Comparison of ENCODE assay signal across 24 mouse cellular contexts in the genomic region with DNA sequence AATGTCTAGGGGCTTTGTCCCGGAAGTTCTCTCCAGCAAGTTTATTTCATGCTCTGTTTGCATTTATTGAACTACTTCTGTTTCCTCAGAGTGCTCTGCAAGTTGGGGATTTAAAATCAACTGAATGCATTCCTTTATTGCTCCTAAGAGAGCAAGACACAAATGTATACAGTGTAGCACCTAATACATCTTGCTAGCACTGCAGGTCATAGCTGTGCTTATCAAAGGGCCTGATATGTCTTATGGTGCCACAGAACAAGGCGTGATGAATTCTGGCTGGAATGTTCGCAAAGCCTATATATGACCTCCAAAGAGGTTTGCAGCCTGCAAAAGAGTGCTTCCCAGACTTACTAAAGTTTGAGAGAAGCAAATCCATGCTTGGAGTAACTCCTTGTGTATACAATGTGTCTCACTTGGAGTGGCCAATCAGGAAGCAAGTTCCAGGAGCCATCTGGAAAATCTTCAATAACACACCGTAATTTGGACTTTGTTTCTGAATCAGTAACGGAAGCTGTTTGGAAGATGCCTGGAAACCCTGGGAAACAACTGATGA.
DNase-seq lines count a peak whose midpoint lies in the region; ATAC-seq and TF ChIP-seq lines count a peak whose summit lies in the region.
"Had no signal": no experiment of that assay in that cellular context is flagged by ENCODE, and none has a peak within 500 bp of the region (broad histone marks: within the 10 kb centered on the region; RNA-seq: fewer than 3 reads in every experiment).

No protein-coding gene starts in this region.

- H3K27me3 ChIP-seq in heart, embryonic 13.5 days (replicated peaks), result no peaks in the 10 kb centered on the region
- H3K27me3 ChIP-seq in heart, adult 2 months (ENCODE audit: control insufficient read depth, insufficient read depth, low read length), result no peaks in the 10 kb centered on the region
- H3K27me3 ChIP-seq in lung, embryonic 16.5 days (ENCODE audit: control insufficient read depth, insufficient read depth, low read depth, low read length), result no peaks in the 10 kb centered on the region
- H3K27me3 ChIP-seq in limb, embryonic 12.5 days, result no peaks in the 10 kb centered on the region
- H3K27me3 ChIP-seq: embryonic facial prominence, embryonic 12.5 days; embryonic facial prominence, embryonic 15.5 days; hindbrain, embryonic 12.5 days; hindbrain, embryonic 15.5 days; Patski had no signal

- 63% methylated on average over 5 of the region's 5 CpGs for WGBS in heart, embryonic 13.5 days
- 67% methylated on average over 5 of the region's 5 CpGs for WGBS in heart, adult 2 months
- WGBS in lung, embryonic 16.5 days, result 30% methylated on average over 5 of the region's 5 CpGs
- WGBS in limb, embryonic 12.5 days, result 41% methylated on average over 5 of the region's 5 CpGs

- H3K9me3 ChIP-seq in heart, embryonic 13.5 days, result no peaks in the 10 kb centered on the region
- no peaks in the 10 kb centered on the region for H3K9me3 ChIP-seq in lung, embryonic 16.5 days (ENCODE audit: control insufficient read depth, low read length)
- H3K9me3 ChIP-seq in limb, embryonic 12.5 days, result no peaks in the 10 kb centered on the region
- H3K9me3 ChIP-seq: embryonic facial prominence, embryonic 12.5 days; embryonic facial prominence, embryonic 15.5 days; heart, embryonic 10.5 days; hindbrain, embryonic 12.5 days; hindbrain, embryonic 15.5 days had no signal

- TF ChIP-seq EP300 in heart, adult 2 months (IDR thresholded peaks at IDR 0.05; ENCODE audit: insufficient read depth, low read depth, low read length), result no peak

- H3K4me1 ChIP-seq in heart, embryonic 13.5 days, result 0 out of 2 replicates have a peak, but pooled peaks cover 5% of the 10 kb centered on the region
- H3K4me1 ChIP-seq in heart, adult 2 months (ENCODE audit: control insufficient read depth, insufficient read depth, low read length), result no peaks in the 10 kb centered on the region
- H3K4me1 ChIP-seq in lung, embryonic 16.5 days (replicated peaks; ENCODE audit: control insufficient read depth, insufficient read depth, low read length), result peaks cover 2% of the 10 kb centered on the region; the same call in 1 of the 2 replicates
- peaks cover 15% of the 10 kb centered on the region; the same call in 1 of the 2 replicates for H3K4me1 ChIP-seq in limb, embryonic 12.5 days (replicated peaks)
- H3K4me1 ChIP-seq: embryonic facial prominence, embryonic 15.5 days; heart, embryonic 10.5 days; hindbrain, embryonic 12.5 days; hindbrain, embryonic 15.5 days had no signal

- no peaks in the 10 kb centered on the region for H3K79me2 ChIP-seq in heart, adult 2 months (replicated peaks; ENCODE audit: control insufficient read depth, insufficient read depth, low read length)

- ATAC-seq in heart, embryonic 13.5 days (ENCODE audit: extremely low read depth, insufficient number of reproducible peaks, low FRiP score, low TSS enrichment), result 0 out of 2 replicates have a peak, but pooled peaks have one; percentile 31
- peak; percentile 95 for ATAC-seq in lung, embryonic 16.5 days (ENCODE audit: low read depth)
- ATAC-seq in limb, embryonic 12.5 days (ENCODE audit: insufficient number of reproducible peaks, insufficient read depth, low FRiP score, low TSS enrichment, low read depth), result 0 out of 2 replicates have a peak, but pooled peaks have one; percentile 65
- ATAC-seq: forebrain, embryonic 14.5 days; forebrain, postnatal 0 days; Patski had no signal

- no peak for TF ChIP-seq POLR2A in heart, adult 2 months (IDR thresholded peaks at IDR 0.05; ENCODE audit: insufficient read depth, low read depth, low read length)

- no peak overlapping the region for H3K27ac ChIP-seq in heart, embryonic 13.5 days (replicated peaks)
- no peak overlapping the region for H3K27ac ChIP-seq in heart, adult 2 months
- peak overlapping the region; percentile 35; the same call in 1 of the 2 replicates for H3K27ac ChIP-seq in lung, embryonic 16.5 days (ENCODE audit: low read length)
- no peak overlapping the region for H3K27ac ChIP-seq in limb, embryonic 12.5 days
- no peak overlapping the region for H3K27ac ChIP-seq in layer of hippocampus, adult 2 months
- H3K27ac ChIP-seq: embryonic facial prominence, embryonic 12.5 days; embryonic facial prominence, embryonic 15.5 days; heart, embryonic 10.5 days; hindbrain, embryonic 12.5 days; hindbrain, embryonic 15.5 days had no signal

- DNase-seq in heart, adult 2 months, result no peak
- no peak for DNase-seq in lung, postnatal 36 days
- DNase-seq in spleen, postnatal 36 days (ENCODE audit: low spot score in 2 of 2), result no peak
- no peak for DNase-seq in layer of hippocampus, adult 2 months (ENCODE audit: low spot score in 2 of 2)
- DNase-seq in ovary, postnatal 14 days (ENCODE audit: low spot score), result no peak
- DNase-seq: adrenal gland, postnatal 10 days; adrenal gland, postnatal 36 days; cerebellum, adult 11 months; cerebellum, adult 2 months; cerebellum, adult 9-11 months; cerebellum, postnatal 25 days; forebrain, postnatal 0 days; gastrocnemius, postnatal 25 days; heart, adult 18-20 months had no signal

- intact Hi-C loops in heart, adult 2 months (cut with DNase I), result no loop called here

- no peak overlapping the region for H3K4me2 ChIP-seq in heart, embryonic 13.5 days
- no peak overlapping the region for H3K4me2 ChIP-seq in lung, embryonic 16.5 days (ENCODE audit: low read depth, low read length)
- H3K4me2 ChIP-seq in limb, embryonic 12.5 days, result no peak overlapping the region
- H3K4me2 ChIP-seq: embryonic facial prominence, embryonic 12.5 days; embryonic facial prominence, embryonic 15.5 days; hindbrain, embryonic 12.5 days; hindbrain, embryonic 15.5 days had no signal

- H3K4me3 ChIP-seq in heart, embryonic 13.5 days, result no peak overlapping the region
- H3K4me3 ChIP-seq in heart, adult 2 months, result no peak overlapping the region
- no peak overlapping the region for H3K4me3 ChIP-seq in lung, embryonic 16.5 days (ENCODE audit: low read length)
- H3K4me3 ChIP-seq in limb, embryonic 12.5 days (replicated peaks), result no peak overlapping the region
- H3K4me3 ChIP-seq in layer of hippocampus, adult 2 months, result no peak overlapping the region
- H3K4me3 ChIP-seq: embryonic facial prominence, embryonic 12.5 days; embryonic facial prominence, embryonic 15.5 days; heart, embryonic 10.5 days; hindbrain, embryonic 12.5 days; hindbrain, embryonic 15.5 days had no signal

- TF ChIP-seq CTCF in heart, adult 2 months (IDR thresholded peaks at IDR 0.05), result no peak
- no peak for TF ChIP-seq CTCF in layer of hippocampus, adult 2 months (conservative IDR thresholded peaks at IDR 0.05)

- H3K9ac ChIP-seq in heart, embryonic 13.5 days, result no peak overlapping the region
- H3K9ac ChIP-seq in heart, adult 2 months (ENCODE audit: low read depth, low read length), result no peak overlapping the region
- H3K9ac ChIP-seq in lung, embryonic 16.5 days (ENCODE audit: low read length), result no peak overlapping the region
- no peak overlapping the region for H3K9ac ChIP-seq in limb, embryonic 12.5 days (replicated peaks)
- H3K9ac ChIP-seq: embryonic facial prominence, embryonic 12.5 days; embryonic facial prominence, embryonic 15.5 days; forebrain, postnatal 0 days; hindbrain, embryonic 12.5 days; hindbrain, embryonic 15.5 days had no signal

- no peaks in the 10 kb centered on the region for H3K36me3 ChIP-seq in heart, embryonic 13.5 days
- no peaks in the 10 kb centered on the region for H3K36me3 ChIP-seq in heart, adult 2 months (ENCODE audit: control insufficient read depth, insufficient read depth, low read length)
- H3K36me3 ChIP-seq in lung, embryonic 16.5 days (ENCODE audit: control insufficient read depth, insufficient read depth, low read length), result no peaks in the 10 kb centered on the region
- H3K36me3 ChIP-seq in limb, embryonic 12.5 days, result no peaks in the 10 kb centered on the region
- H3K36me3 ChIP-seq: embryonic facial prominence, embryonic 12.5 days; embryonic facial prominence, embryonic 15.5 days; heart, embryonic 10.5 days; hindbrain, embryonic 12.5 days; hindbrain, embryonic 15.5 days had no signal

Comparison
In these comparisons a context has a peak if more than half of its experiments do, and no peak if none do; other contexts are left out.
1. ATAC-seq: peak in every context shown above with its lines; median percentile 95 in lung, embryonic 16.5 days; 65 in limb, embryonic 12.5 days; 31 in heart, embryonic 13.5 days.